Mouse (Mus musculus): ENCODE data around the gene Tmem26. TPM values are rescaled to one million over a fixed set of nuclear protein-coding genes. Genes with fewer than 3 reads are reported as not detected.

Gene Tmem26
- total and polyA plus RNA-seq, 3 experiments = 0.04 TPM; not detected in 2

- H3K27ac ChIP-seq (ENCODE audit: insufficient read depth, low read depth) = no peak overlapping the region
- dilution Hi-C loops (cut with MboI; ENCODE audit: extremely low pct_ligation_motif_present, extremely low pct_unique_long_range_greater_than_20kb, low sequenced_read_pairs) (no loop called here), in situ Hi-C loops (cut with MboI; ENCODE audit: low pct_ligation_motif_present, low pct_unique_long_range_greater_than_20kb, low sequenced_read_pairs) (no loop called here)
- peaks cover 5 to 11% of the 10 kb centered on the region in 2 experiments for H3K4me1 ChIP-seq (ENCODE audit: control insufficient read depth in 1 of 2, insufficient read depth in 2 of 2)
- TF ChIP-seq SMC3 (IDR thresholded peaks at IDR 0.05; ENCODE audit: low read depth, low read length) = no peak
- peak; percentile 66 for TF ChIP-seq ETS1 (conservative IDR thresholded peaks at IDR 0.05; ENCODE audit: low read depth, low read length)
- no peak for TF ChIP-seq ZNF384 (IDR thresholded peaks at IDR 0.05; ENCODE audit: low read depth, low read length)
- no peak for TF ChIP-seq ELF1 (IDR thresholded peaks at IDR 0.05; ENCODE audit: low read depth, low read length)
- 0 out of 2 replicates have a peak, but pooled peaks have one; percentile 13 for TF ChIP-seq MAFK (IDR thresholded peaks at IDR 0.05; ENCODE audit: insufficient replicate concordance, low read length)
- peak in 1 of 2 experiments; percentile 14; a peak in 1 of 4 replicates for TF ChIP-seq CTCF (conservative IDR thresholded peaks at IDR 0.05 in 1 of 2, IDR thresholded peaks at IDR 0.05 in 1 of 2; ENCODE audit: low read depth in 2 of 2, low read length in 2 of 2)
- TF ChIP-seq NRF1 (IDR thresholded peaks at IDR 0.05; ENCODE audit: low read depth, low read length) = no peak
- no peak; the same call in 1 of the 2 replicates for TF ChIP-seq RAD21 (IDR thresholded peaks at IDR 0.05; ENCODE audit: low read depth, low read length)
- TF ChIP-seq ZMIZ1 (IDR thresholded peaks at IDR 0.05; ENCODE audit: low read depth, low read length) = no peak
- no peak for TF ChIP-seq GABPA (IDR thresholded peaks at IDR 0.05; ENCODE audit: insufficient replicate concordance, low read depth, low read length)
- no peak for TF ChIP-seq USF2 (conservative IDR thresholded peaks at IDR 0.05; ENCODE audit: low read depth, low read length)
- TF ChIP-seq HCFC1 (IDR thresholded peaks at IDR 0.05; ENCODE audit: low read depth, low read length) = no peak
- peak; percentile 27; the same call in 1 of the 2 replicates for TF ChIP-seq IRF4 (IDR thresholded peaks at IDR 0.05; ENCODE audit: low read depth, low read length)
- TF ChIP-seq USF1 (IDR thresholded peaks at IDR 0.05; ENCODE audit: low read depth, low read length) = no peak
- no peak for TF ChIP-seq ZC3H11A (IDR thresholded peaks at IDR 0.05; ENCODE audit: low read depth, low read length)
- TF ChIP-seq MEF2A (IDR thresholded peaks at IDR 0.05; ENCODE audit: borderline replicate concordance, low read depth, low read length) = peak; percentile 52; the same call in 1 of the 2 replicates
- 0 out of 2 replicates have a peak, but pooled peaks have one; percentile 30 for TF ChIP-seq JUND (conservative IDR thresholded peaks at IDR 0.05; ENCODE audit: low read depth, low read length)
- TF ChIP-seq POLR2AphosphoS2 (IDR thresholded peaks at IDR 0.05; ENCODE audit: low read depth, low read length) = no peak
- TF ChIP-seq ZKSCAN1 (IDR thresholded peaks at IDR 0.05; ENCODE audit: borderline replicate concordance, low read depth, low read length) = no peak
- no peak; the same call in 1 of the 2 replicates for TF ChIP-seq EP300 (IDR thresholded peaks at IDR 0.05; ENCODE audit: low read length)
- TF ChIP-seq MAZ (IDR thresholded peaks at IDR 0.05; ENCODE audit: low read depth, low read length) = 0 out of 2 replicates have a peak, but pooled peaks have one; percentile 42
- no peak for TF ChIP-seq PAX5 (IDR thresholded peaks at IDR 0.05; ENCODE audit: low read length)
- peak; percentile 25; the same call in 1 of the 2 replicates for TF ChIP-seq SIN3A (IDR thresholded peaks at IDR 0.05; ENCODE audit: low read length)
- peak; percentile 20; the same call in 1 of the 2 replicates for TF ChIP-seq TCF12 (IDR thresholded peaks at IDR 0.05; ENCODE audit: low read depth, low read length)
- TF ChIP-seq BHLHE40 (IDR thresholded peaks at IDR 0.05; ENCODE audit: low read depth, low read length) = peak; percentile 67
- no peak for TF ChIP-seq NELFE (IDR thresholded peaks at IDR 0.05; ENCODE audit: low read depth, low read length)
- H3K9me3 ChIP-seq (replicated peaks; ENCODE audit: low read length) = peaks cover 3% of the 10 kb centered on the region
- no peaks in the 10 kb centered on the region for H3K27me3 ChIP-seq (replicated peaks)
- DNase-seq (ENCODE audit: extremely low read depth) = peak; percentile 55
- no peak overlapping the region for H3K4me3 ChIP-seq (replicated peaks in 1 of 3; ENCODE audit: low read depth in 2 of 3, low read length in 2 of 3, poor library complexity in 1 of 3)
- no peak overlapping the region for H3K9ac ChIP-seq (ENCODE audit: insufficient read depth, low read depth)
- H3K79me2 ChIP-seq (replicated peaks; ENCODE audit: control insufficient read depth, extremely low read depth, insufficient read depth, poor library complexity, severe bottlenecking) = no peaks in the 10 kb centered on the region
- peak overlapping the region; percentile 24; the same call in 1 of the 2 replicates for H3K4me2 ChIP-seq (ENCODE audit: insufficient read depth, low read depth, poor library complexity, severe bottlenecking)
- H3K36me3 ChIP-seq (replicated peaks in 1 of 2; ENCODE audit: control insufficient read depth in 1 of 2, insufficient read depth in 1 of 2, low read length in 1 of 2) = no peaks in the 10 kb centered on the region
Observed at GRCm38 (mm10) chr10:68735621-68736020, 12.2 kb downstream of the Tmem26 start.

All from CH12.LX (cell line).